In genomic region chr3:86689305-86689704, GRCm38 (mm10) we compare ENCODE assay signal across 8 mouse cellular contexts.
DNase-seq lines count a peak whose midpoint lies in the region; ATAC-seq lines count a peak whose summit lies in the region.
"Had no signal": no experiment of that assay in that cellular context is flagged by ENCODE, and none has a peak within 500 bp of the region (broad histone marks: within the 10 kb centered on the region; RNA-seq: fewer than 3 reads in every experiment).

No protein-coding gene starts in this region.

- DNase-seq in 3T3-L1 (ENCODE audit: low read depth, low spot score) (peak; percentile 31), ES-CJ7 (ENCODE audit: low read depth, low spot score) (peak; percentile 21)
- DNase-seq in midbrain, embryonic 11.5 days (ENCODE audit: low spot score, missing footprints) = peak; percentile 93
- no peak for DNase-seq in spleen, adult 18-20 months
- DNase-seq: kidney, adult 2 months had no signal

- H3K27me3 ChIP-seq in embryonic facial prominence, embryonic 12.5 days = no peaks in the 10 kb centered on the region
- H3K27me3 ChIP-seq in midbrain, embryonic 11.5 days (ENCODE audit: control insufficient read depth, insufficient read depth, low read length) = no peaks in the 10 kb centered on the region
- H3K27me3 ChIP-seq in kidney, embryonic 15.5 days = no peaks in the 10 kb centered on the region
- peaks cover 47% of the 10 kb centered on the region for H3K27me3 ChIP-seq in forebrain, embryonic 13.5 days

- WGBS in embryonic facial prominence, embryonic 12.5 days = 10% methylated on average over 7 of the region's 7 CpGs
- WGBS in midbrain, embryonic 11.5 days = 4% methylated on average over 7 of the region's 7 CpGs
- WGBS in kidney, embryonic 15.5 days = 30% methylated on average over 7 of the region's 7 CpGs
- WGBS in forebrain, embryonic 13.5 days = 8% methylated on average over 7 of the region's 7 CpGs

- 0 out of 2 replicates have a peak overlapping the region, but pooled peaks have one; percentile 19 for H3K4me2 ChIP-seq in embryonic facial prominence, embryonic 12.5 days (replicated peaks)
- peak overlapping the region; percentile 30; the same call in 1 of the 2 replicates for H3K4me2 ChIP-seq in midbrain, embryonic 11.5 days
- no peak overlapping the region for H3K4me2 ChIP-seq in kidney, embryonic 15.5 days
- H3K4me2 ChIP-seq in forebrain, embryonic 13.5 days = no peak overlapping the region

- H3K27ac ChIP-seq in embryonic facial prominence, embryonic 12.5 days = no peak overlapping the region
- H3K27ac ChIP-seq in midbrain, embryonic 11.5 days (ENCODE audit: low read depth, low read length) = no peak overlapping the region
- H3K27ac ChIP-seq in kidney, embryonic 15.5 days = no peak overlapping the region
- no peak overlapping the region for H3K27ac ChIP-seq in forebrain, embryonic 13.5 days

- H3K9me3 ChIP-seq in embryonic facial prominence, embryonic 12.5 days = no peaks in the 10 kb centered on the region
- H3K9me3 ChIP-seq in midbrain, embryonic 11.5 days (ENCODE audit: control insufficient read depth, low read length) = no peaks in the 10 kb centered on the region
- H3K9me3 ChIP-seq in kidney, embryonic 15.5 days (replicated peaks) = no peaks in the 10 kb centered on the region
- H3K9me3 ChIP-seq in forebrain, embryonic 13.5 days (replicated peaks) = no peaks in the 10 kb centered on the region

- no peak for ATAC-seq in embryonic facial prominence, embryonic 12.5 days (ENCODE audit: insufficient number of reproducible peaks, insufficient read depth, low FRiP score, low TSS enrichment)
- ATAC-seq in midbrain, embryonic 11.5 days (ENCODE audit: low FRiP score) = peak; percentile 54; the same call in 1 of the 2 replicates
- no peak for ATAC-seq in kidney, embryonic 15.5 days (replicated peaks; ENCODE audit: low FRiP score)
- no peak for ATAC-seq in forebrain, embryonic 13.5 days

- H3K9ac ChIP-seq in embryonic facial prominence, embryonic 12.5 days = no peak overlapping the region
- H3K9ac ChIP-seq in midbrain, embryonic 11.5 days (ENCODE audit: low read length) = no peak overlapping the region
- no peak overlapping the region for H3K9ac ChIP-seq in kidney, embryonic 15.5 days
- no peak overlapping the region for H3K9ac ChIP-seq in forebrain, embryonic 13.5 days

- no peak overlapping the region for H3K4me3 ChIP-seq in embryonic facial prominence, embryonic 12.5 days
- no peak overlapping the region for H3K4me3 ChIP-seq in midbrain, embryonic 11.5 days (ENCODE audit: low read depth, low read length)
- H3K4me3 ChIP-seq in kidney, embryonic 15.5 days (replicated peaks) = no peak overlapping the region
- no peak overlapping the region for H3K4me3 ChIP-seq in forebrain, embryonic 13.5 days

- peaks cover 11% of the 10 kb centered on the region for H3K4me1 ChIP-seq in embryonic facial prominence, embryonic 12.5 days
- peaks cover 11% of the 10 kb centered on the region for H3K4me1 ChIP-seq in midbrain, embryonic 11.5 days (ENCODE audit: control insufficient read depth, insufficient read depth, low read length)
- H3K4me1 ChIP-seq in kidney, embryonic 15.5 days = no peaks in the 10 kb centered on the region
- no peaks in the 10 kb centered on the region for H3K4me1 ChIP-seq in forebrain, embryonic 13.5 days

- no peaks in the 10 kb centered on the region for H3K36me3 ChIP-seq in embryonic facial prominence, embryonic 12.5 days
- no peaks in the 10 kb centered on the region for H3K36me3 ChIP-seq in midbrain, embryonic 11.5 days (ENCODE audit: control insufficient read depth, insufficient read depth, low read length)
- H3K36me3 ChIP-seq in kidney, embryonic 15.5 days = no peaks in the 10 kb centered on the region
- H3K36me3 ChIP-seq in forebrain, embryonic 13.5 days (ENCODE audit: poor library complexity, severe bottlenecking) = no peaks in the 10 kb centered on the region

Comparison
In these comparisons a context has a peak if more than half of its experiments do, and no peak if none do; other contexts are left out.
1. DNase-seq: peak in 3T3-L1 (single experiment), ES-CJ7 (single experiment) and midbrain, embryonic 11.5 days (single experiment); none in spleen, adult 18-20 months (0 of 2).
2. H3K4me2 ChIP-seq: peak in embryonic facial prominence, embryonic 12.5 days (single experiment) and midbrain, embryonic 11.5 days (single experiment); none in kidney, embryonic 15.5 days (single experiment) and forebrain, embryonic 13.5 days (single experiment).